In the genomic region with DNA sequence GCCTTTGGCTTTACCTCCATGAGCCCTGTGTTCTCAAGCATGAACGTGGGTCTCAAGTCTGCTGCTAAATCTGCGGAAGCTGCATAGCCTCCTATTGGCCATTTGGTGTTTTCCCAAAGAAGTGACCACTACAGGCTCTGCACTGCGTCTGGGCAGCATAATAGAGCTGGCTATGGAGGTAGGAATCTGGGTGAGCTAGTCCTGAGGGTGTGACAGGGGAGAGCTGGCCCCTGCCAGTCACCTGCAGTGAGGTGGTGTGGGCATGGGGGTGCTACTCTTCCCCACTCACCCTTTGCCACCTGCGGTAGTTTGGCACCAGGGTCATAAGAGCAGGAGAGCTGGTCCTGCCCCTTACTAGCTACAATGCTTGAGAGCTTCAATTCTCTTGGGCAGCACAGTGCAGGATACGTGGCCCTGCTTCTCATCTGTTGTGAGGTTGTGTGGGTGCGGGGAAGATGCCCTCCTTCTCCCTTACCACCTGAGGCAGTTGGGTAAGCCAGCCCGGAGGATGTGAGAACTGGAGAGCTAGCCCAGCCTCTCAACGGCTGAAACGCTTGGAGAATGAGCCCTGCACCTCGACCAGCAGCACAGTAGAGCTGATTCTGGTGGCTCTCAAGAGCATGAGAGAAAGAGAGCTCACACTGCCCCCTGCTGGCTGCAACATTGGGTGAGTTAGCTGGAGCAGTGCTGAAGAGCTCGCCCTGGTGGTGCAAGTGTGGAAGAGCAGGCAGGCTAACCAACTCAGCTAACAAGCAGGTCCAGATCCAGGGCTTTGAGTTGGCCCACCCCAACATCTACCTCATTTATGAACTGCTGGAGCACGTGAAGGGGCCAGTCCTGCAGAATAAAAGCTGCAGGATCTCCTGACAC, we compare ENCODE assay signal across 8 mouse cellular contexts. TPM values are rescaled to one million over a fixed set of nuclear protein-coding genes. Genes with fewer than 3 reads are reported as not detected.
A peak's percentile ranks its signal among the peaks of the same experiment; 100 is the strongest.
DNase-seq lines count a peak whose midpoint lies in the region; ATAC-seq and TF ChIP-seq lines count a peak whose summit lies in the region.

No protein-coding gene starts in this region.

- ATAC-seq in activated CD4-positive, CD25-positive, alpha-beta regulatory T cell, adult 4 months = peak; percentile 86
- ATAC-seq in megakaryocyte progenitor cell, adult 5-6 weeks (replicated peaks; ENCODE audit: poor library complexity) = peak; percentile 99

- H3K4me3 ChIP-seq in gastrocnemius, adult 2 months = no peak overlapping the region
- no peak overlapping the region for H3K4me3 ChIP-seq in left cerebral cortex, adult 2 months

- no peak overlapping the region for H3K27ac ChIP-seq in gastrocnemius, adult 2 months
- no peak overlapping the region for H3K27ac ChIP-seq in left cerebral cortex, adult 2 months

- DNase-seq in cerebellum, postnatal 36 days = peak; percentile 63 to 69
- peak; percentile 85 for DNase-seq in gastrocnemius, adult 2 months
- peak; percentile 95 for DNase-seq in induced T-regulatory cell, adult 2 months (ENCODE audit: low read depth)
- peak; percentile 79 to 86 for DNase-seq in left cerebral cortex, adult 2 months (ENCODE audit: extremely low spot score in 1 of 2, low spot score in 2 of 2)
- DNase-seq in right cerebral cortex, postnatal 4 days = peak; percentile 90
- peak; percentile 50 for DNase-seq in yolk sac, embryonic 10.5 days (ENCODE audit: low spot score)

- TF ChIP-seq CTCF in gastrocnemius, adult 2 months (IDR thresholded peaks at IDR 0.05) = peak; percentile 99
- peak; percentile 98 for TF ChIP-seq CTCF in left cerebral cortex, adult 2 months (IDR thresholded peaks at IDR 0.05)

- intact Hi-C loops in gastrocnemius, adult 2 months (cut with DNase I) = loop anchor here (2.0 to 5.0 kb wide), 2 partner anchors 45 to 123 kb away; no protein-coding TSS in a partner anchor
- intact Hi-C loops in left cerebral cortex, adult 2 months (cut with DNase I) = loop anchor here (1.0 to 5.0 kb wide), 3 partner anchors 58 to 298 kb away; a partner anchor contains a TSS

RNA-seq across cellular contexts. Expression of a gene that starts 14.3 kb away (rescaled TPM):
- polyA plus RNA-seq in activated CD4-positive, CD25-positive, alpha-beta regulatory T cell, adult 4 months (2017; shearing (Covaris generic)) = 1 to 10 TPM in 1 of 2 experiments, not detected in 1; 1.3 TPM
- under 1 TPM in 1 of 2 experiments, not detected in 1; 0.89 TPM for total RNA-seq in gastrocnemius, adult 2 months (2021)
- total RNA-seq in left cerebral cortex, adult 2 months (2021) = 1 to 10 TPM in 1 of 2 experiments, not detected in 1; 2.1 TPM
- total RNA-seq in megakaryocyte progenitor cell, adult 5-6 weeks (2015) = 2,769 and 4,892 TPM in 2 replicates
- total RNA-seq in megakaryocyte progenitor cell, adult 5-6 weeks (2017) = 952 and 2,018 TPM in 2 replicates

RNA-seq across cellular contexts. Expression of a gene that starts 16.9 kb away (rescaled TPM):
- not detected for polyA plus RNA-seq in activated CD4-positive, CD25-positive, alpha-beta regulatory T cell, adult 4 months (2017; shearing (Covaris generic))
- total RNA-seq in gastrocnemius, adult 2 months (2021) = not detected
- total RNA-seq in left cerebral cortex, adult 2 months (2021) = not detected
- total RNA-seq in megakaryocyte progenitor cell, adult 5-6 weeks (2015) = not detected in 2 replicates
- total RNA-seq in megakaryocyte progenitor cell, adult 5-6 weeks (2017) = 0.17 TPM in 1 of 2 replicates, not detected in the other

RNA-seq across cellular contexts. Expression of a gene that starts 41.0 kb away (rescaled TPM):
- polyA plus RNA-seq in activated CD4-positive, CD25-positive, alpha-beta regulatory T cell, adult 4 months (2017; shearing (Covaris generic)) = 1 to 10 TPM in 1 of 2 experiments, not detected in 1; 1.8 TPM
- total RNA-seq in gastrocnemius, adult 2 months (2021) = not detected
- total RNA-seq in left cerebral cortex, adult 2 months (2021) = 1 to 10 TPM in 1 of 2 experiments, not detected in 1; 3.0 TPM
- total RNA-seq in megakaryocyte progenitor cell, adult 5-6 weeks (2015) = 2,361 and 4,241 TPM in 2 replicates
- 1,918 and 3,820 TPM in 2 replicates for total RNA-seq in megakaryocyte progenitor cell, adult 5-6 weeks (2017)

RNA-seq across cellular contexts. Expression of a gene that starts 56.0 kb away (rescaled TPM):
- polyA plus RNA-seq in activated CD4-positive, CD25-positive, alpha-beta regulatory T cell, adult 4 months (2017; shearing (Covaris generic)) = not detected
- under 1 TPM in 1 of 2 experiments, not detected in 1; 0.17 TPM for total RNA-seq in gastrocnemius, adult 2 months (2021)
- 1 to 10 TPM in 1 of 2 experiments, under 1 TPM in 1; 0.72 to 1.1 TPM for total RNA-seq in left cerebral cortex, adult 2 months (2021)
- total RNA-seq in megakaryocyte progenitor cell, adult 5-6 weeks (2015) = not detected in 2 replicates
- not detected in 2 replicates for total RNA-seq in megakaryocyte progenitor cell, adult 5-6 weeks (2017)

Comparison
In these comparisons a context has a peak if more than half of its experiments do, and no peak if none do; other contexts are left out.
1. RNA of a gene that starts 14.3 kb away (total RNA-seq): 952 to 4,892 TPM in megakaryocyte progenitor cell, adult 5-6 weeks; 2.1 TPM in left cerebral cortex, adult 2 months and 0.89 TPM in gastrocnemius, adult 2 months; every median in the first group is over 100 times any median in the second.
2. RNA of a gene that starts 41.0 kb away (total RNA-seq): 1,918 to 4,241 TPM in megakaryocyte progenitor cell, adult 5-6 weeks; 3.0 TPM in left cerebral cortex, adult 2 months and not detected in gastrocnemius, adult 2 months; every median in the first group is over 100 times any median in the second.
3. Peak in every context shown above with its lines, with median percentiles within 50 percentile points of each other: DNase-seq.